Mouse (Mus musculus) adrenal gland, adult 18-20 months (tissue): ENCODE measurements around the gene Sae1. TPM values are rescaled to one million over a fixed set of nuclear protein-coding genes. Genes with fewer than 3 reads are reported as not detected.

Experiments used
- DNase-seq, 2 experiments: peaks; one replicate each; pipeline ENCODE4 v3.0.0; 2021 to 2022; ENCODE audit warnings: low spot score in 2 of 2
- long read RNA-seq, 2 experiments: library from polyadenylated mRNA; stranded (forward); transcript quantifications; one replicate each; pipeline ENCODE4 v2.0.0; 2021
- total RNA-seq, 2 experiments: library from RNA; stranded (reverse); gene quantifications; 1 replicate in 1 of 2; 2 replicates in 1 of 2; pipeline ENCODE4 v1.2.3; 2021

The Sae1 gene
- total RNA-seq: 10 to 100 TPM; 57.0 to 61.8 TPM
- long read RNA-seq, experiment 1, transcript Sae1-201 (9 exons, 1,875 nt): major isoform, 73 of 77 reads
- long read RNA-seq, experiment 1, partial matches to known transcripts: 0 of 77 reads
- long read RNA-seq, experiment 1, other reads (novel, unspliced or antisense): 3 of 77 reads
- long read RNA-seq, experiment 2, transcript Sae1-201 (9 exons, 1,875 nt): major isoform, 277 of 290 reads
- long read RNA-seq, experiment 2, partial matches to known transcripts: 2 of 290 reads
- long read RNA-seq, experiment 2, other reads (novel, unspliced or antisense): 7 of 290 reads

DNA sequence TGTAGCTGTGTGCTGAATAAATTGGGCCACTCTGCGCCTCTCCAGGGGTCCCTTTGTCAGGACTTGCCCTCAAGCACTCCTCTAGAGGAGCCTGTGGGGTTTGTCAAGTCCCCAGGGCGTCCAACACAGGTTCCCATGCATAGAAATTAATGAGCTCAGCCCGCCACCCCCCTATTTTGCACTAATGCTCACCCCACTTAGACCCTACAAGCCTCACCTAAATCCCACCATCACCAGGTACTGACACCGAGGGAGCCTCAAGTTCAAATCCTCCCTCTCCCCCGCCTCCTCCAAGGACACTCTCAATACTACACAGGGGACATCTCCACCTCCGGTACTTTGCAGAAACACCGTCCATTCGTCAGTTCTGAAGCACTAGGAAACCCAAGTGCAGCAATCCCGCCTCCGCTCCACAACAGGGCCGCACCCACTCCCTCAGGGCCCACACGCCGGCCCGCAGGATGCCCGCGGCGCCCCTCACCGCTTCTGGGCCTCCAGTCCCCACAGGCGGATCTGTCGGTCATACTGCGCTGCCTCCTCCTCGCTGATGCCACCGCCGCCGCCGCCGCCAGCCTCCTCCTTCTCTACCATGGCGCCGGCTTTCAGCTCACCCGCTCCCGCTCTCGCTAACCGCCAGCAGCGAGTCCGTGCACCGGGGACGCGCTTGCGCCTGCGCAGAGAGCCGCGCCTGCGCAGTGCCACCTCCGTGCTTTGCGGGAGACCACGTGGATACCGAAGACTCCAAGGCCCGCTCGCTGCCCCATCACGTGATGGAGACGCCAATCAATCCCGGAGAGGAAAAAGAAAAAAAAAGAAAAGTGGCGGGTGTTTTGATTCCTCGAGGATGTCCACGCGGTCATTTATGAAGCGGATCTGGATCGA lies at the start of gene Sae1:
TSS of gene Sae1 (minus strand) at position 647 of the 882 bp plus-strand sequence.
- DNase-seq: peak; percentile 94

DNA sequence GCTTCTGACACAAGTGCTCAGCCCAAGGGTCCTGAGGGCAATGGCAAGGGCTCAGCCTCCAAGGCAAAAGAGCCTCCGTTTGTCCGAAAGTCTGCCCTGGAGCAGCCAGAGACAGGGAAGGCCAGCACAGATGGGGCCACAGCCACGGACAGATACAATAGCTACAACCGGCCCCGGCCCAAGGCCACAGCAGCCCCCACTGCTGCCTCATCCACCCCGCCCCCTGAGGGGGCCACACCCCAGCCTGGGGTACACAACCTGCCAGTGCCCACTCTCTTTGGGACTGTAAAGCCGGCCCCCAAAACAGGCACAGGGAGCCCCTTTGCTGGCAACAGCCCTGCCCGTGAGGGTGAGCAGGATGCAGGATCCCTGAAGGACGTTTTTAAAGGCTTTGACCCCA lies 47.5 kb upstream of the Sae1 start:
- no peak for DNase-seq

DNA sequence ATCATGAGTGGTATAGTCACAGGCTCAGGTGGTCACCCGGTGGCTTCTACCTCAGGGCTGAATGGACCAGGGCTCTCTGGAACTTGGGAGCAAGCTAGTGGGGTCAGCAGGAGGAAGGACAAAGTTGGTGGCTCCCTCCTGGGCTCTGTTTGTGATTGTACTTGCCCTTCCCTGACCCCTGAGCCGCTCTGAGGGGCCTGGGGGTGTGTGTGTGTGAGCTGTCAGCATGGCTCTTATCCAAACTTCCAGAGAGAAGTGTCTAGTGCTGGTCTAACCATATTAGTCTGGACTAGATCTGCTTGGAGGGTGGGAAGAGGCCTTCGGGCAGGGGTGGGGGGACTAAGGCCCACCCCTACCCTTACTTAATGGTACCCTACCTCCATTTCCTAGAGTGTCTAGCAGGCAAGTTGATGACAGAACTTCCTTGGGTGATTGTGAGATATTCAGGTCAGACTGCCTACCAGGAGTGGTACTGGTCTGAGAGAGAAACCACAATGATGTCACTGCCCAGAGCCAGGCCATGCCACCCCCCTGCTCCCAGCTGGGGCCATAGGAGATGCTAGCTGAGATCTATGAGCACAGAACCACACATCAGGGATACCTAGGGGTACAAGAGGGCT lies 45.9 kb upstream of the Sae1 start:
- no peak for DNase-seq

DNA sequence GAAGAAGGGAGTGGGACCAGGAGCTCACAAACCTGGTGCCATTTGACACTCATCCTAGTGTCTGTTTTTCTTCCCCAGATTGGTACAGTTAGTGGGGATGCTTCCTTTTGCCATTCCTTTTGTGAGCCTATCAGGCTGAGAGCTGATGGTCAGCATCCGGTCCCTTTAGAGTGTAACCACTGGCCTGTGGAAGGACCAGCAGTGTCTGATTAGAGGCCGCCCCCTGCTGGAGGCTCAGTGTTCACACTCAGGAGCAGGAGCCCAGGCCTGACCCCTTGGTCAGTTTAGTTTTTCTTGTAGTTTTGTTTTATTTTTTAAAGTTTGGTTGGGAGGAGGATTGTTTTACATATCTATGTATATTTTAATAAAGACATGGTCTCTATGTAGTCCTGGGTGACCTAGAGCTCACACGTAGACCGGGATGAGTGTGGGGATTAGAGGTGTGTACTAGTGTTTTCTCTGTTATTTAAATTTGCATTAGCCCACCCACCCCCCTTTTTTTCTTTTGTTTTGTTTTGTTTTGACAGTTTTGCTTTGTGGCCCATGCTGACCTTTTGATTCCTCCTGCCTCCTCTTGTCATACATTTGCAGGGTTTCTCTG lies 38.6 kb upstream of the Sae1 start:
- peak; percentile 76 to 88 for DNase-seq

DNA sequence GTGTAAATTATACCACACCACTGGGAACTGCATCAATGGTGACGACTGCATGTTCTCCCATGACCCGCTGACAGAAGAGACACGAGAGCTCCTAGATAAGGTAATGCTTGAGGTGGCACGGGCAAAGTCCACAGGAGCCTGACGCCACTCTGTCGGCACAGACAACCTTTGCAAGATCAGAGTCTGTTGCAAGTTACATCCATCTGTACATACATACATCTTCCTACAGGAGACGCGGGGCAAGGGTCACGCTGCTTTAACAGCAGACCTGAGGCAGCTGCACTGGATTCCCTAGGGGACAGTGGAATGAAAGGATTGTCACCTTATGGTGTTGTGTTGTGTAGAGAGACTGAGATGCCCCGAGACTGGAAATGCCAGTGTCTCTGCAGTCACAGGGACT lies 38.1 kb upstream of the Sae1 start:
- no peak for DNase-seq

DNA sequence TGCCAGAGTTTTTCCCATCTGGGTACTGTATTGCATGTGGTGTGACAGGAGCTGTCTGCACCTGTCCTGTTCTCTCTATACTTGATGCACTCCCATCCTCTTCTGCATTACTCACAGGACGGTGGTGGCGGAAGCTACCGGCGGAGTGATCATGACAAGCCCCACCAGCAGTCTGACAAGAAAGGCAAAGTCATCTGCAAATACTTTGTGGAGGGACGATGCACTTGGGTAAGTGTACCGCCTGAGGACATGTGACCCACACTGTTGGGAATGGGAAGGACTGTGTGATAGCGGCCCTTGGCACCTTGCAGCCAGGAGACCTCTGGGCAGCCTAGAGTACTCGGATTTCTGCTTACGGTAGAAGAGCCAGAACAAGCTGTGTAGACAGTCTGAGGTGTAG lies 36.1 kb upstream of the Sae1 start:
- no peak for DNase-seq

DNA sequence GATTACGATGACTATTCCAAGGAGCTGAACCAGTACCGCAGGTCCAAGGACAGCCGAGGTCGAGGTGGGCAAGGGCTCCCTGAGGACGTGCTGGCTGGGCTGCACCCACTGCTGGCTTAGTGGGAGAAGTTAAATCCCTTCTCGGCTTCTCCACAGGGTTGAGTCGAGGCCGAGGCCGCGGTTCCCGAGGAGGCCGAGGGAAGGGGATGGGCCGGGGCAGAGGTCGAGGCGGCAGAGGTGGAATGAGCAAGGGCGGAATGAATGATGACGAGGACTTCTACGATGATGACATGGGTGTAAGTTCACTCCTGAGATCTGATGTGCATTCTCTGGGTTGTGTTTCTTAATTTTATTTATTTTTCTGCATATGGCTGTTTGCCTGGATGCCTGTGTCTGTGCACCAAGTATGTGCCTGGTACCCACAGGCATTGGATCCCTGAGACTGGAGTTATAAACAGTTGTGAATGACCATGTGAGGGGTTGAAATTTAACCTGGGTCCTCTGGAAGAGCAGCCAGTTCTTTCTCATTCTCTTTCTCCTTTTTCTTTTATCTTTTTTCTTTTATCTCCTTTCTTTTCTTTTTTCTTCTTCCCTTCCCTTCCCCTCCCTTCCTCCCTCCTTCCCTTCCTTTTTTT lies 34.7 kb upstream of the Sae1 start:
- DNase-seq: no peak

DNA sequence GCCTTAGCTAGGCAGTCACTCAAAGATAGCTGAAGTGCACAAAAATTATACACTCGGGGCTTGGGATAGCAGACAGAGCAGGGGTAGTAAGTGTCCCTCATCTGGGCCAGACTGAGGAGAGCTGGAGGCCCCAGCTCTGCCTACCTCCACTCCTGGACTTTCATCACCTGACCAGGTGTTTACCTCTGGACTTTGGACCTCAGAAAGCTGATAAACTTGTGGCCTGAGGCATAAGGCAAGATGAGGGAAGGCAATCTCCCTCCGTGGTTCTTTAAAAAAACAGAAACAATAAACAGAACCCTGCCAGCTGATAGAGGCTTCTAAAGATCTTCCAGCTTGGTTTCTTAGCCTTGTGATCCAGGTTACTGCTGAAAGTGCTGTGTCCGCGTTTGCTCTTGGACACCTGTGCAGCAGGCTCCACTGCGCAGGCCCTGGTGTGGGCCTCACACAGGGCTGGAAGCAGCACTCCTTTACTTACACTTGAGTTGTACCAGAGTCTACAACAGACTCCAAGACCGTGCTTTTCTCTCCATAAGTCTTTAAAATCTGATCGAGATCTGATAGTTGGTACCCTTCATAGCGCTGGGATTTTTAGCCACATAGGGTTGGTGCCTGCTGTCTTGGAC lies 33.0 kb upstream of the Sae1 start:
- no peak for DNase-seq

DNA sequence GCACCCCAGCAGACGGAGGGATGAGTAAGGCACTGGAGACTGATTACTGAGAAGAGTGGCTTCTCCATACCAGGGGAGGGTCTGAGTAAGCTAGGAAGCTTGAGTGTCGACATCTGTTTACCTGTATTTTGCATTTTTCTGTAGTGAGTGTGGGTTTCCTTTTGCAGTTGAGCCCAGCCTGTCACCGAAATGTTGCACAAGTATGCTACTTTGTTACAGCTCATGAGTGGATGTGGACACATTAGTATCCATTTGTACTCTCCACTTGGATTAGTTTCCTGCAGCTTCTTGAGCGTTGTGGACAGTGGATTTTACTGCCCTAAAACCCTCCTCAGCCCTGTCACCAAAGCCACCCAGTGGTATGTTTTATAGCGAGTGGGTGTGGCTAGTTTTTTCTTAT lies 31.1 kb upstream of the Sae1 start:
- no peak for DNase-seq

DNA sequence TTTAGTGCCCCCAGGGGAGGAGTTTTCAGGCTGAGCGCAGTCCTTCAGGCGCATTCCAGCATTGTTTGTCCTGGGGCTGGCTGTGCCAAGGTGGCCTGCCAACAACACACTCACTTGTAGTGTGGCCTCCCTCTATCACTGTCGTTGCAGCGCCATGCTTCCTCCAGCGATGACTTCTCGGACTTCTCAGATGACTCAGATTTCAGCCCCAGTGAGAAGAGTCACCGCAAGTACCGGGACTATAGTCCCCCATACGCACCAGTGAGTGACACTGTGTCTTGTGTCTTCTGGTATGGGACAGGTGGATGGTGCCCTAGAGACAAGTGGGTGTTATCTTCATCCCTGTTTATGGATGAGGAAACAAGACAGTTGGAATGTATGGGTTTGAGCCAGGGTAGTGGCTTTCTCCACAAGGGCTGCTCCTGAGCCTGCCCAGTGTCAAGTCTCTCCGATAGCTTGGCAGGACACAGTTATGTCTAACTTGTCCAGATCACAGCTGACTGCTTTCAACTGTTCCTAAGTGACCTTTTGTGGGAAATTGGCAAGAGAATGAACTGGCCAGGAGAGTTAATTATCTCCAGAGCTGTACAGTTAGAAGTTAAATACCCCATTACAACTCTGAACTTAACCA lies 29.6 kb upstream of the Sae1 start:
- DNase-seq: no peak

DNA sequence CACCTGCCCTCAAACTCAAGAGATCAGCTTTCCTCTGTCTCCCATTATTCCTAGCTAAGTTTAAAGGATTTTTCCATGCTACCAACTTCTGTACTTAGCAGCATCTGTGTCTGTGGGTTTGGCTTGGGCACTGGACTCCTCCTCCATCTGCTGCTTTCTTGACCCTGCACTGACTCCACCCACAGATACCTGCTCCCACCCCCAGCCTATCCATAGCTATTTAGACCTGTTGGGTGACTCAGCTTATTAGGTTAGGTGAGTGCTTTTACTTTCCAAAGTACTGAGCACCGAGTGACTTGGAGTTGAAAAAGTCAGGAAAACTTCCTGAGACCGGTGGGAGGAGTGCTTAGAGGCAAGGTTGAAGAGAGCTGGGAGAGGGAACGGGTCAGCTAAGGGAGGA lies 27.8 kb upstream of the Sae1 start:
- no peak for DNase-seq

DNA sequence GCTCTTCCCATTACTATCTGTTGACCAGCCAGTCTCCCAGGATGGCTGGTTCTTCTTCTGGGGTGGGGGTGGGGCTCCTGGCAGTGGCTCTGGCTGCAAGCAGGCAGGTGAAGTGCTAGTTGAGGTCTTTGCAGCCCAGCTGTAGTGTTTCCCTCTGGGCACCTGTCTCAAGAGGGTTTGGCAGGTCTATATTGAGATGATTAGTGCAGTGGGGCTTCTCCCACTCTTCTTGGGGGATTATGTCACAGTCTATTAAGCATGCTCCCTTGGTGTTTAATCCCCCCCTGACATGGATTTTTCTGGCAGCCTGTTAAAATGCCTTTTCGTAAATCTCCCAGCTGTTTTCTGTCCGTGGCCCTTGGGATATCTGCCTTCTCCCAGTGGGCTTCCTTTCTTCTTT lies 25.3 kb upstream of the Sae1 start:
- DNase-seq: no peak

DNA sequence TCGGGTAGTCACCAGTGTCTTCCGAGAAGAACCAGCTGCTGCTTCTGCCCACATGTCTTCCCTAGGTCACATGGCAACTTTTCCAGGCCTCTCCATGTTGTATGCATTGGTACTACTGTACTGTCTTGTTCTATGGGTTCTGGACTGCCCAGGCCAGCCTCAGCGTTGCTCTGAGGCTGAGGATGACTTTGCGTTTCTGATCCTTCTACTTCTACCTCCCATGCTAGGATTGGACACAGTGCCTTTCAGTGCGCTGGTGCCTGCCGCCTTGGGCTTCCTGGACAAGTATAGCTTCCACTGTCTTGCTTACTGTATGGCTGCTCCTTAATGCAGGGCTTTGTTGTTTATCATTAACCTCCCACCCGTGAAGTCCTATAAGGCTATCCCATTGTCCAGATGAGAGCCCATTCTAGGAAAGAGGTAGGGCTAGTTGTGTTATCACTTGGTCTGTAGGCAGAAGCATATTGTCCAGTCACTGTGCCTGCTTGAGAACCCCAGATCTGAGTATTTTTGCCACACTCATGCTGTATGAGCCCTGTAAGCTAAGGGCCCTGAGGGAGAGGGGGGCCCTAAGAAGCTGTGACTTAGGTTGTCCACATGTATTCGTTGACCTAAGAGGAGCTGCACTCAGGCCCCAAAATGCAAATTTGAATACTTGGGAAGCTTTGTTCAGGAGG lies 24.8 kb upstream of the Sae1 start:
- no peak for DNase-seq

DNA sequence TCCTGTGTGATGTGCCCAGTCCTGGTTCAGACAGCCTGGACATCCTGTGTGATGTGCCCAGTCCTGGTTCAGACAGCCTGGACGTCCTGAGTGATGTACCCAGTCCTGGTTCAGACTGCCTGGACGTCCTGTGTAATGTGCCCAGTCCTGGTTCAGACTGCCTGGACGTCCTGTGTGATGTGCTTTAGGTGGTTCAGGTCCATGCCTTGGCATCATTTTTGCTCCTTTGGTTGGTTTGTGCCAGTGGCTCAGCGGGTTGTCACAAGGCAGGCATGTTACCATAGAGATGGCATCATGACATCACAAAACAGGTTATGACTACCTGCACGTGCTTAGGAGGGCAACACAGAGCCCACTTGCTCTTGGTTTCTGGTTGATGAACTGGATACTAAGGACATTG lies 23.5 kb upstream of the Sae1 start:
- no peak for DNase-seq

DNA sequence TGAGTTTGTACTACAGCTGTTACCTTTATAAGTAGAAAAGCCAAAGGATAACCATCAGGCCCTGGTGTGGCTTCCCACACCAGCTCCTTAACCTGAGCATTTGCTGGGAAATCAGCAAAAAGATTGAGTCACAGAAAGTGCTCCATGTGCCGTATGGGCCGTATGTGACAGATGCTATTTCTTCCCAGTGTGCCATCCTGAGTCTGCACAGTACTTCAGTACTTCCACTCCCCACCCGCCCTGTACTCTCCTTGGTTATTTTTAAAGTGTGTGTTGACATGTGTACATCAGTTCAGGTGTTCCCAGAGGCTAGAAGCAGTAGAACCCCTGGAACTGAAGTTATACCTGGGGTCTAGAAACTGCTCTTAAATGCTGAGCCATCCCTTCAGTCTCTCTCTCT lies 19.4 kb upstream of the Sae1 start:
- no peak for DNase-seq

DNA sequence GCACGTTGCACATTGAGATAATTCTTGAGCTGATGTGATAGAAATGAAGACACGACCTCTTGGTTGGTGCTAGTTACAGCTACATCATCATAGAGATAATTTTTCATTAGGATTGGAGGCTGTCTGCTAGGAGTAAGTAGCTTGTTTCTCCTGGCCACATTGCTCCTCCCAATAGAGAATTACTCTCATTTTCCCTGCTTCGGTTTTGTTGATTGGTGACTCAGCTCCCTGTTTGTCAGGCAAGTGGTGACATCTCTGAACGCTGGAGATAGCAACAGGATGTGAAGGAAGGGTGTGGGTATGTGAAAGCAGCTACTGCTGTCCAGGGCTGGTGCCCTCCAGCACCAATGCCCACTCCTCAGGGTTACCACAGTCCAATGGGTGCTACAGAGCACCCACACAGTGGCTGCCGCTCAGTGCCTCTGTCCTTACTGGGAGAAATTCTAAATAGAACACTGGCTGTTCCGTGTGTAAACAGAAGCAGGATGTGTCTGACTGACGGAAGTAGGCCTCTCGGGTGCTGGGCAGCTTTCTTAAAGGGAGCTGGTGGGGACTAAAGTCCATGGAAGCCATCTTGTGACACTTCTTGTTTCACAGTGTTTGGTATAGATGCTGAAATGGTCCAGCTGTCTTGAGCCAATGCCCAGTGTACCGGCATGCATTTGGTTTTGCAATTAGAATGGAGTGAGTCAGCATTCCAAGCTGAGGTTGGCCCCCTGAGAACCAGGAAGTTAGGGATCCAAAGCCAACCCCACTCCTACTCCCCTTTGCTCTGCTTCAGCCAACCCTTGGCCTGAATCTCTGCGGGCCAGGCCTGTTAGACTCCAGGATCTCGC lies 18.1 kb upstream of the Sae1 start:
- DNase-seq: peak; percentile 40 to 42

DNA sequence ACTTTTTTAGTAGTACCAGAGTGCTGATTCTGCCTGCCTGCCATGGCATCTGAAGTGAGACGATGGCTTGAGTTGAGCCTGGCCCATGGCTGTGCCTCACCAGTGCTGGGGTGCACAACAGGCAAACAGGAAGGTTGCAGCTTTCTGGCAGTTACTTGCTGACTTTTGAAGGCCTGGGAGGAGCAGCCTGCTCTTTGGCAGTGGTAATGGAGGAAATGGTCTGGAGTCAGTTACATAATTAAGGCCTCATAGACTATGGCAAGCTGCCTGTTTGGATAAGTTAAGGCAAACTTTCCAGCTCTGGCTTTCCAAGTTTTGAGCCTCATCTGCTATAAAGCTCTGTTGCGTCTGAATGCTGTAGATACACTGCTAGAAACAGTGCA lies 17.5 kb upstream of the Sae1 start:
- DNase-seq: peak; percentile 36 to 37

DNA sequence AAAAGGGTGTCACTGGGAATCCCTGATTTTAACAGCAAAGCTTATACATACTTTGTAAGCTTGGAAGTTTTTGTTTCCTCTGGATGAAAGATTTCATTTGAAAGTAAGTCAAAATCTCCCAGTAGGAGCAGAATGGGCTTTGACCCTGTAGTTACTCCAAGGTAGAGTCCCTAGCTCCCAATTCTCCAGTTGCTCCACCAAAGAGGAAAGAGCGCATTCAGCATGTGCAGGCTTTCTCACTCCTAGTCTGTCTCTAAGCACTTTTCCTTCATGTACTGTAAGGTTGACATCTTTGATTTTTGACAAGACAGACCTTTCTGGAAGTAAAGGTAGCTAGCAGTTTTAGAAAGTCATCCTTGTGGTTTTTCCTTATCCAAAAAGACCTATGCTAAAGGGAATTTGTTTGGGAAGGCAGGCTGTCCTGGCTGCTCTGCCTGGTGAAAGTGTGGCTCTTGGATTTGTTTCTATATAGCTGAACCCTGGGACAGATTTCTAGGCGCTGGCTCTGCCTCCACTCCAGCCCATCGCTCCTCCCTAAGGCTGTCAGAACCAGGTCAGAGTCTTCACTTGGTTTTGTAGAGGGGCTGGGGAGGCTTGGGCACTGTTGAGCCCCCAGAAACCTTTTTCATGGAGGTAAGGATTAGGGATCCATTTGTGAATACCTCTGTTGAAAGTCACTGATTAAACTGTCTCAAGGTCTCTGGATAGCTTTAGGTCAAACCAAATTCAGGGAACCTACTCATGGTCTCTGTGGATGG lies 16.9 kb upstream of the Sae1 start:
- DNase-seq: no peak
